Mouse (Mus musculus) MEL (cell line): ENCODE results near the gene Slc17a7. TPM values are rescaled to one million over a fixed set of nuclear protein-coding genes. Genes with fewer than 3 reads are reported as not detected.
A peak's percentile ranks its signal among the peaks of the same experiment; 100 is the strongest.

Source experiments
- DNase-seq: peaks from one replicate; pipeline ENCODE4 v3.0.0; 2011; ENCODE audit warnings: low read depth, low spot score
- H3K27ac ChIP-seq: 2 replicates; pipeline ENCODE4 v1.5.1; 2012; ENCODE audit warnings: low read depth, mild to moderate bottlenecking, control low read depth, low read length, moderate library complexity; ENCODE audit not compliant: control insufficient read depth
- H3K27me3 ChIP-seq, 2 experiments: fragments of 150-350 bp in 1 of 2; sonication (generic) in 1 of 2; 2 replicates each; pipeline ENCODE4 v1.6.1; 2012; ENCODE audit warnings: low read length in 2 of 2, mild to moderate bottlenecking in 2 of 2, improper control_type of control experiment in 1 of 2, moderate library complexity in 1 of 2; ENCODE audit not compliant: insufficient read depth in 2 of 2, control insufficient read depth in 1 of 2
- H3K36me3 ChIP-seq, 2 experiments: 2 replicates each; pipeline ENCODE4 v1.6.1; 2012 to 2014; ENCODE audit warnings: low read length in 2 of 2, improper control_type of control experiment in 1 of 2, inconsistent platforms in 1 of 2, mild to moderate bottlenecking in 1 of 2; ENCODE audit not compliant: insufficient read depth in 2 of 2, control insufficient read depth in 1 of 2
- H3K4me1 ChIP-seq, 2 experiments: fragments of 150-350 bp in 1 of 2; sonication (generic) in 1 of 2; 2 replicates each; pipeline ENCODE4 v1.6.1; 2012; ENCODE audit warnings: low read length in 2 of 2, improper control_type of control experiment in 1 of 2, mild to moderate bottlenecking in 1 of 2; ENCODE audit not compliant: insufficient read depth in 2 of 2, control insufficient read depth in 1 of 2
- H3K4me3 ChIP-seq, 2 experiments: fragments of 150-350 bp in 1 of 2; sonication (generic) in 1 of 2; 2 replicates each; pipeline ENCODE4 v1.5.1; 2012; ENCODE audit warnings: low read depth in 2 of 2, low read length in 2 of 2, mild to moderate bottlenecking in 2 of 2, moderate library complexity in 2 of 2, control low read depth in 1 of 2, improper control_type of control experiment in 1 of 2; ENCODE audit not compliant: control insufficient read depth in 1 of 2, insufficient read depth in 1 of 2
- H3K79me2 ChIP-seq: 2 replicates; pipeline ENCODE4 v1.6.1; 2012; ENCODE audit warnings: mild to moderate bottlenecking, low read length, moderate library complexity; ENCODE audit not compliant: control insufficient read depth, poor library complexity, insufficient read depth
- H3K9ac ChIP-seq: 2 replicates; pipeline ENCODE4 v1.6.1; 2012; ENCODE audit warnings: low read depth, mild to moderate bottlenecking, control low read depth, low read length, moderate library complexity; ENCODE audit not compliant: control insufficient read depth, poor library complexity, severe bottlenecking
- H3K9me3 ChIP-seq: fragments of 150-350 bp; sonication (generic); replicated peaks from 2 replicates; pipeline ENCODE4 v1.6.1; 2012; ENCODE audit warnings: mild to moderate bottlenecking, low read length, improper control_type of control experiment, moderate library complexity; ENCODE audit not compliant: insufficient read depth
- BHLHE40 ChIP-seq: IDR thresholded peaks from 2 replicates; pipeline ENCODE4 v1.6.1; 2012; ENCODE audit warnings: low read depth, mild to moderate bottlenecking, inconsistent platforms, low read length, improper control_type of control experiment, borderline replicate concordance
- CHD1 ChIP-seq: IDR thresholded peaks from 2 replicates; pipeline ENCODE4 v1.6.1; 2012; ENCODE audit warnings: low read depth, mild to moderate bottlenecking, inconsistent platforms, low read length, improper control_type of control experiment
- CHD2 ChIP-seq: IDR thresholded peaks from 2 replicates; pipeline ENCODE4 v1.6.1; 2011; ENCODE audit warnings: low read length, improper control_type of control experiment
- CTCF ChIP-seq, 3 experiments: IDR thresholded peaks in 2 of 3; conservative IDR thresholded peaks in 1 of 3; 2 replicates each; pipeline ENCODE4 v1.5.1; 2011 to 2012; ENCODE audit warnings: low read length in 3 of 3, low read depth in 2 of 3, mild to moderate bottlenecking in 2 of 3, improper control_type of control experiment in 1 of 3, inconsistent platforms in 1 of 3, mixed read lengths in 1 of 3, moderate library complexity in 1 of 3; ENCODE audit not compliant: control insufficient read depth in 1 of 3, insufficient read depth in 1 of 3, poor library complexity in 1 of 3, severe bottlenecking in 1 of 3
- E2F4 ChIP-seq: IDR thresholded peaks from 2 replicates; pipeline ENCODE4 v1.6.1; 2011; ENCODE audit warnings: low read depth, low read length, improper control_type of control experiment, borderline replicate concordance
- ELF1 ChIP-seq: IDR thresholded peaks from 2 replicates; pipeline ENCODE4 v1.6.1; 2014; ENCODE audit warnings: low read depth, mild to moderate bottlenecking, inconsistent platforms, low read length, improper control_type of control experiment, moderate library complexity
- EP300 ChIP-seq, 2 experiments: IDR thresholded peaks; 2 replicates each; pipeline ENCODE4 v1.6.1; 2011; ENCODE audit warnings: improper control_type of control experiment in 2 of 2, low read length in 2 of 2, low read depth in 1 of 2, mild to moderate bottlenecking in 1 of 2
- ETS1 ChIP-seq: IDR thresholded peaks from 2 replicates; pipeline ENCODE4 v1.6.1; 2012; ENCODE audit warnings: low read depth, mild to moderate bottlenecking, inconsistent platforms, low read length, improper control_type of control experiment, moderate library complexity
- GABPA ChIP-seq: IDR thresholded peaks from 2 replicates; pipeline ENCODE4 v1.6.1; 2012; ENCODE audit warnings: low read depth, mild to moderate bottlenecking, inconsistent platforms, low read length, improper control_type of control experiment, moderate library complexity
- JUND ChIP-seq: IDR thresholded peaks from 2 replicates; pipeline ENCODE4 v1.6.1; 2011; ENCODE audit warnings: low read depth, mild to moderate bottlenecking, improper control_type of control experiment, low read length
- KAT2A ChIP-seq: conservative IDR thresholded peaks from 2 replicates; pipeline ENCODE4 v1.6.1; 2012; ENCODE audit warnings: low read depth, low read length, improper control_type of control experiment, inconsistent platforms
- MAFK ChIP-seq: IDR thresholded peaks from 2 replicates; pipeline ENCODE4 v1.6.1; 2011; ENCODE audit warnings: low read depth, mild to moderate bottlenecking, low read length, improper control_type of control experiment, borderline replicate concordance
- MAX ChIP-seq: IDR thresholded peaks from 2 replicates; pipeline ENCODE4 v1.6.1; 2011; ENCODE audit warnings: low read length, improper control_type of control experiment
- MAZ ChIP-seq: IDR thresholded peaks from 2 replicates; pipeline ENCODE4 v1.6.1; 2012; ENCODE audit warnings: low read depth, mild to moderate bottlenecking, inconsistent platforms, low read length, improper control_type of control experiment
- MEF2A ChIP-seq: IDR thresholded peaks from 2 replicates; pipeline ENCODE4 v1.6.1; 2014; ENCODE audit warnings: low read depth, mild to moderate bottlenecking, inconsistent platforms, low read length, improper control_type of control experiment; ENCODE audit not compliant: poor library complexity, insufficient replicate concordance, severe bottlenecking; ENCODE audit errors: extremely low read depth
- MXI1 ChIP-seq: IDR thresholded peaks from 2 replicates; pipeline ENCODE4 v1.6.1; 2011; ENCODE audit warnings: mild to moderate bottlenecking, low read depth, low read length, improper control_type of control experiment
- MYB ChIP-seq: IDR thresholded peaks from 2 replicates; pipeline ENCODE4 v1.6.1; 2011; ENCODE audit warnings: mild to moderate bottlenecking, low read depth, low read length, improper control_type of control experiment
- MYC ChIP-seq: IDR thresholded peaks from 2 replicates; pipeline ENCODE4 v1.6.1; 2011; ENCODE audit warnings: low read depth, mild to moderate bottlenecking, low read length, improper control_type of control experiment, moderate library complexity
- NRF1 ChIP-seq: IDR thresholded peaks from 2 replicates; pipeline ENCODE4 v1.6.1; 2014; ENCODE audit warnings: low read depth, mild to moderate bottlenecking, inconsistent platforms, low read length, improper control_type of control experiment, moderate library complexity; ENCODE audit not compliant: poor library complexity, insufficient read depth, severe bottlenecking
- POLR2AphosphoS2 ChIP-seq: IDR thresholded peaks from 2 replicates; pipeline ENCODE4 v1.6.1; 2011; ENCODE audit warnings: low read length, improper control_type of control experiment
- POLR2AphosphoS5 ChIP-seq: IDR thresholded peaks from 2 replicates; pipeline ENCODE4 v1.6.1; 2012; ENCODE audit warnings: low read depth, borderline replicate concordance, mild to moderate bottlenecking, inconsistent platforms, low read length, moderate library complexity, mixed read lengths
- RAD21 ChIP-seq: IDR thresholded peaks from 2 replicates; pipeline ENCODE4 v1.6.1; 2011; ENCODE audit warnings: mild to moderate bottlenecking, low read depth, low read length, improper control_type of control experiment
- RCOR1 ChIP-seq: IDR thresholded peaks from 2 replicates; pipeline ENCODE4 v1.6.1; 2012; ENCODE audit warnings: low read depth, mild to moderate bottlenecking, inconsistent platforms, low read length, improper control_type of control experiment
- SIN3A ChIP-seq: IDR thresholded peaks from 2 replicates; pipeline ENCODE4 v1.6.1; 2012; ENCODE audit warnings: low read length, improper control_type of control experiment, inconsistent platforms
- SMC3 ChIP-seq: IDR thresholded peaks from 2 replicates; pipeline ENCODE4 v1.6.1; 2011; ENCODE audit warnings: low read depth, low read length, improper control_type of control experiment
- TAL1 ChIP-seq: IDR thresholded peaks from 2 replicates; pipeline ENCODE4 v1.6.1; 2012; ENCODE audit warnings: mild to moderate bottlenecking, inconsistent platforms, low read length, moderate library complexity, mixed read lengths
- TBP ChIP-seq: IDR thresholded peaks from 2 replicates; pipeline ENCODE4 v1.8.0; 2011; ENCODE audit warnings: low read depth, low read length, improper control_type of control experiment
- TCF12 ChIP-seq: IDR thresholded peaks from 2 replicates; pipeline ENCODE4 v1.6.1; 2014; ENCODE audit warnings: low read depth, mild to moderate bottlenecking, inconsistent platforms, low read length, improper control_type of control experiment, moderate library complexity
- UBTF ChIP-seq: IDR thresholded peaks from 2 replicates; pipeline ENCODE4 v1.6.1; 2012; ENCODE audit warnings: low read depth, mild to moderate bottlenecking, inconsistent platforms, low read length, improper control_type of control experiment, moderate library complexity, borderline replicate concordance; ENCODE audit not compliant: insufficient read depth
- USF2 ChIP-seq, 2 experiments: IDR thresholded peaks; 2 replicates each; pipeline ENCODE4 v1.6.1; 2011 to 2012; ENCODE audit warnings: improper control_type of control experiment in 2 of 2, low read length in 2 of 2, borderline replicate concordance in 1 of 2, inconsistent platforms in 1 of 2, low read depth in 1 of 2, mild to moderate bottlenecking in 1 of 2; ENCODE audit not compliant: insufficient read depth in 1 of 2
- ZC3H11A ChIP-seq: IDR thresholded peaks from 2 replicates; pipeline ENCODE4 v1.6.1; 2012; ENCODE audit warnings: low read depth, mild to moderate bottlenecking, inconsistent platforms, low read length, improper control_type of control experiment
- ZKSCAN1 ChIP-seq: IDR thresholded peaks from 2 replicates; pipeline ENCODE4 v1.6.1; 2012; ENCODE audit warnings: low read depth, mild to moderate bottlenecking, inconsistent platforms, low read length, improper control_type of control experiment, moderate library complexity
- ZMIZ1 ChIP-seq: IDR thresholded peaks from 2 replicates; pipeline ENCODE4 v1.6.1; 2012; ENCODE audit warnings: low read depth, mild to moderate bottlenecking, inconsistent platforms, low read length, improper control_type of control experiment, moderate library complexity
- ZNF384 ChIP-seq: IDR thresholded peaks from 2 replicates; pipeline ENCODE4 v1.6.1; 2012; ENCODE audit warnings: low read depth, mild to moderate bottlenecking, inconsistent platforms, low read length, improper control_type of control experiment
- polyA plus RNA-seq, 2 experiments: library from polyadenylated mRNA; stranded (reverse) in 1 of 2; unstranded in 1 of 2; fragments of >175 nt in 1 of 2; fragments of >200 nt in 1 of 2; gene quantifications; 2 replicates each; pipeline versions ENCODE4 v1.2.1 to v1.2.4; 2012; ENCODE audit warnings: low replicate concordance in 2 of 2, low read depth in 1 of 2; ENCODE audit not compliant: insufficient read length in 2 of 2, insufficient read depth in 1 of 2, missing spikeins in 1 of 2
- total RNA-seq: library from RNA; depleted of rRNA; stranded (reverse); fragments of 300-350 nt; gene quantifications from 2 replicates; pipeline ENCODE4 v1.2.3, GENCODE M21; 2012

The Slc17a7 gene
- total and polyA plus RNA-seq, 3 experiments: 0.23 to 1.0 TPM; not detected in 1

DNA sequence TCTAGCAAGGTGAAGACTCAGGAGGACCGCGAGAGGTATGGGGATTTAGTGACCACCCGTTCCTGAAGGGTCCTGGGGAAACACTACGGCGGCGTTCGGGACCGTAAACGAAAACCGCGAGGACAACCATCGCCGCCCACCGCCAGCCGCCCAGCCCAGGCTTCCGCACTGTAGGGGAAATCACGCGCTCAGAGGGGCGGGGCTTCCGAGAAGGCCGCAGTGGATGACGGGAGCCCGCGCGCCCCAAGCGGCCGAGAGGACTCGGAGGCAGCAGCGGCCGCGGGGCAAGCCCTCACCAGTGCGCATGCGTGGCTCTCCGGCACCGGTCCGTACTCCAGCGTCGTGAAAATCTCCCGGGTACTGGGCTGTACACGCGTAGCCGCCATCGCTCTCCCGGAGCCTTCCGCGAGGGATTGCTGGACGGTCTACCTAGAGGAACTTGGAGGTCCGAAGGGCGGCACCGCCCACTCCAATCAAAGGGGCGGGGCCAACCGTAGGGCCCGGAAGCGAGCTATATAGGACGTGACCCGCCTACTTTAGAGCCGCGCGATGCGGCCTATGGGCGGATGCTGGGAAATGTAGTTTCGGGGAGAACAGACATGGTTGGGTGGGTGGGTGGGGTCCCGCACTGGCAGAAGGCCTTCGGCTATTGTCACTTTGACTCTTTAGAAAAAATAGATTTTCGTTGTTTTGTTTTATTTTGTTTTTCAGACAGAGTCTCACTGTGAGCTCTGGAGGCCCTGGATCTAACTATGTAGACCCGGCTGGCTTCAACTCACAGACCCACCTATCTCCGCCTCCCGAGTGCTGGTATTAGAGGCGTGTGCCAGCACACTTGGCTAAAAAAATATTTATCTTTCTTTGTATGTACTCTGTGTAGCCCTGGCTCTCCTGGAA, 9.4 kb upstream of the Slc17a7 start, which contains the start of the genes Pih1d1 and Aldh16a1:
TSS of gene Pih1d1 (plus strand) at position 208 of the 897 bp plus-strand sequence.
TSS of gene Aldh16a1 (minus strand) at position 489 of the 897 bp plus-strand sequence.
- Histone ChIP-seq H3K27me3 (no peaks in the 10 kb centered on the region), H3K9ac (peak within 1 kb of the TSS; percentile 99), H3K4me1 (peaks cover 4 to 12% of the 10 kb centered on the region in 2 experiments; a peak in 3 of 4 replicates), H3K36me3 (peaks cover 0 to 7% of the 10 kb centered on the region in 2 experiments; a peak in 2 of 4 replicates), H3K9me3 (no peaks in the 10 kb centered on the region), H3K79me2 (peaks cover 7% of the 10 kb centered on the region; the same call in 1 of the 2 replicates), H3K27ac (peak within 1 kb of the TSS; percentile 97), H3K4me3 (peak within 1 kb of the TSS; percentile 84 to 85)
- DNase-seq: peak; percentile 96
- peak; percentile 70 for TF ChIP-seq TBP
- TF ChIP-seq CHD2: peak; percentile 61
- no peak for TF ChIP-seq POLR2AphosphoS5
- TF ChIP-seq MAZ: peak; percentile 77; the same call in 1 of the 2 replicates
- no peak for TF ChIP-seq MAFK
- no peak for TF ChIP-seq ZKSCAN1
- TF ChIP-seq EP300 (IDR thresholded peaks at IDR 0.05; ENCODE audit: low read depth in 1 of 2, low read length in 2 of 2): peak in 1 of 2 experiments; percentile 40; a peak in 1 of 4 replicates
- TF ChIP-seq MAX: peak; percentile 89
- peak; percentile 93; the same call in 1 of the 2 replicates for TF ChIP-seq POLR2AphosphoS2
- 0 out of 2 replicates have a peak, but pooled peaks have one; percentile 17 for TF ChIP-seq UBTF
- no peak for TF ChIP-seq BHLHE40
- no peak for TF ChIP-seq TAL1
- TF ChIP-seq ZMIZ1: peak; percentile 96
- peak in 2 of 3 experiments; percentile 37 to 47; a peak in 4 of 6 replicates for TF ChIP-seq CTCF (IDR thresholded peaks at IDR 0.05 in 2 of 3, conservative IDR thresholded peaks at IDR 0.05 in 1 of 3; ENCODE audit: control insufficient read depth in 1 of 3, insufficient read depth in 1 of 3, low read depth in 2 of 3, low read length in 3 of 3, poor library complexity in 1 of 3, severe bottlenecking in 1 of 3)
- TF ChIP-seq MEF2A: no peak
- TF ChIP-seq CHD1: 0 out of 2 replicates have a peak, but pooled peaks have one; percentile 56
- TF ChIP-seq ELF1: peak; percentile 81
- no peak for TF ChIP-seq ZC3H11A
- TF ChIP-seq USF2 (IDR thresholded peaks at IDR 0.05; ENCODE audit: borderline replicate concordance in 1 of 2, insufficient read depth in 1 of 2, low read depth in 1 of 2, low read length in 2 of 2): no peak
- TF ChIP-seq SIN3A: peak; percentile 82
- peak; percentile 42; the same call in 1 of the 2 replicates for TF ChIP-seq MYB
- TF ChIP-seq MXI1: peak; percentile 87
- no peak for TF ChIP-seq JUND
- TF ChIP-seq ZNF384: no peak
- peak; percentile 74 for TF ChIP-seq TCF12
- no peak for TF ChIP-seq GABPA
- TF ChIP-seq E2F4: peak; percentile 76; the same call in 1 of the 2 replicates
- TF ChIP-seq KAT2A: peak; percentile 65
- TF ChIP-seq RCOR1: peak; percentile 51; the same call in 1 of the 2 replicates
- no peak for TF ChIP-seq SMC3
- TF ChIP-seq ETS1: peak; percentile 44; the same call in 1 of the 2 replicates
- no peak for TF ChIP-seq RAD21
- peak; percentile 97 for TF ChIP-seq NRF1
- peak; percentile 76 for TF ChIP-seq MYC
